Mouse (Mus musculus): ENCODE data around the gene Spesp1.

Spesp1 gene

GRCm38 (mm10) chr9:62245612-62246379 lies 36.2 kb downstream of the Spesp1 start:
- DNase-seq (ENCODE audit: low spot score), result peak; percentile 21

- DNase-seq (ENCODE audit: low spot score), result no peak
Observed at GRCm38 (mm10) chr9:62244612-62245010, 37.4 kb downstream of the Spesp1 start.

DNA sequence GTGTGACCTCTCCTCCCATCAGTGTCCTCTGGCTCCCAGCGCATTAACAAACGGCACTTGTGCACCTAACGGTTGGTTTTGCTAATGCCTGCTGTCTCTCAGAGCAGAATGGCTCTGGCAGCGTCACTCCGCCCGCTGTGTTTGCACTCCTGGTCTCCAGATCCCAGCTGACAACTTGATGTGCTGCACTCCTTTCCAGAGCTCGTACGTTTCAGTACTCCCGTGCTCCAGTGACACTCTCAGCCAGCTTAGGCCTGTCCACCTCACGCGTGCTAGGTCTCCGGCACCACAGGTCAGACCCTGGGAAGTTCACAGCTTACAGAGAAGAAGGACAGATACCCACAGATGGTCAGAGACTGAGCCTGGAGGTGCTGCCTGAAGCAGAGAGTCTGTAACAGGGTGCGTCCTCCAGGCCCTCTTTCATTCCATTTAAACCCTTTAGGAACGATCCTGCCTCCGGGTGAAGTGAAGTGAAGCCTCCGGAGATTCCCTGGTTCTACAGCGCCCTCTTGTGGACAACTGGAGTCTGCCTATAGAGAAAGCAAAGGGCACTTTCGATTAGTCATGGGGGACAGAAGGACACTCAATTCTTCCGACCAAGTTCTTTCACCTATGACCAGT lies 37.9 kb downstream of the Spesp1 start:
- DNase-seq (ENCODE audit: low spot score), result peak; percentile 90

DNA sequence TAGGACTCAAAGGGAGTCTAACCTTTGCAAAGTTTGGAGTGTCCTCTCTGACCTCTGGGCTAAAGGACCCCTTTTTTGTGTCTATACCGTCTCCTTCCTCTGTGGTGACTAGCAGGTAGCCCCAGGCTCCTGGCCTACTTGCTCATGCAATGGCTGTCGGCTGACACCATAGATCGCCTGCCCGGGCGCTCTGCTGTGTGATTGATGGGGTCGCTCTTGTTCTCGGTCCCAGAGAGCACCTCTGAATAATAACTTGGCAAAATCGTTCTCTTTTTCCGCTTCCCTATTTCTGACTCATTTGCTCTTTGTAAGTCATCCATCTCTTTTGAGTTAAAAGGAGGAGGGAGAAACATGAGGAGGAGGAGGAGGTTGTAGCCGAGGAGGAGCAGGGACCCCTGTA lies 42.0 kb downstream of the Spesp1 start:
- no peak for DNase-seq (ENCODE audit: low spot score)

GRCm38 (mm10) chr9:62237381-62237980 lies 44.5 kb downstream of the Spesp1 start:
- DNase-seq (ENCODE audit: low spot score), result no peak

- no peak for DNase-seq (ENCODE audit: low spot score)
Observed at GRCm38 (mm10) chr9:62235501-62235900, 46.5 kb downstream of the Spesp1 start.

DNA sequence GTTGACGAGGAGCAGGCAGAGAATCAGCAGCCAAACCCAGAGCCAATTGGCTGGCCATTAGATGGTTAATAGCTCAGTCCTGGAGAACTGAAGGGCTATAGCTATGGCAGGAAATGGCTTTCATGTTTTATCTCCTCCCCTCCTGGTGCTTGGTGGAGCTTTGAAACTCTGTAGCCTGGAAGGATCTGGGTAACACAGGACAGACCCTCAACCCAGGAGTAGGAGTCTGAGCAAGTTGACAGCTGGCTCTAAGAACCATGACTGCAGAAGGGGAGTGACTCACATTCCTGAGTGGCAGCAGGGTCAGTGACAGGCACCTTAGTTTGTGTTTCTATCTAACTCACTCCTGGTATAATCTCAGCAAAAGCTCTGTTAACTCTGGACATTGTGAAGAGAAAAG lies 49.4 kb downstream of the Spesp1 start:
- DNase-seq (ENCODE audit: low spot score), result no peak

- DNase-seq (ENCODE audit: low spot score), result no peak
Observed at GRCm38 (mm10) chr9:62231046-62231445, 51.0 kb downstream of the Spesp1 start.

DNA sequence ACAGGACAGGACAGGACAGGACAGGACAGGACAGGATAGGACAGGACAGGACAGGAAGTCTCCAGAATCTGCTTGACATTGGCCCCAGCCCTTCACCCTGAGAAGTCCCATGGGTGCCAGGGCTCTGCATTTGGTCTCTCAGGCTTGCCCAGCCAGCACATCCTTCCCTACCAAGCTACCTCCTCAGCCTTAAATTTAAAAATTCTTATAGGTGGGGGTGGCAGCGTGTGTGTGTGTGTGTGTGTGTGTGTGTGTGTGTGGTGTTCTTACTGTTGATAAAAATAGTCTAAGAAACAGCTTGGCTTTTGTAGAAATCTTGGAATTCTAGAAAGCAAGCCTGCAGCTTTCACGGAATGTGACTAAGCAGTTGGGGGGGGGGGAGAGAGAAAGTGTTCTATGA lies 52.0 kb downstream of the Spesp1 start:
- DNase-seq (ENCODE audit: low spot score), result no peak

DNA sequence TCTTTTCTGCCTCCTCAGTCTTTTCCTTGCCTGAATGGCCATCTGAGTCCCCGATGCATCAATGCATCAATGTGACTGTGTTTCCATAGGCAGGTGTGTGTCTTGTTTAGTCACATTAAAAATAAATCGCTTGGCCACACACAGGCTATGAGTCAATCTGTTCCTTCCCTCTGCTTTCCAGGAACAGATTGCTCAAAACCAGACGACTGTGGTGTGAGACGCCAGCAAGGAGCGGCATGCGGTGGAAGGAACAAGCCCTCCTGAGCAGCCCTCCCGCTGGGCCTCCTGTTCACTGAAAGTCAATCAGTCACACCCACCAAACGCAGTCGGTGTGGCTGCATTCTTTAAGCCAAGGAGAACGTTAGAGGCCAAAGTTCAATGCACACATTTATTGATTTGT lies 59.5 kb downstream of the Spesp1 start:
- DNase-seq (ENCODE audit: low spot score), result no peak

DNA sequence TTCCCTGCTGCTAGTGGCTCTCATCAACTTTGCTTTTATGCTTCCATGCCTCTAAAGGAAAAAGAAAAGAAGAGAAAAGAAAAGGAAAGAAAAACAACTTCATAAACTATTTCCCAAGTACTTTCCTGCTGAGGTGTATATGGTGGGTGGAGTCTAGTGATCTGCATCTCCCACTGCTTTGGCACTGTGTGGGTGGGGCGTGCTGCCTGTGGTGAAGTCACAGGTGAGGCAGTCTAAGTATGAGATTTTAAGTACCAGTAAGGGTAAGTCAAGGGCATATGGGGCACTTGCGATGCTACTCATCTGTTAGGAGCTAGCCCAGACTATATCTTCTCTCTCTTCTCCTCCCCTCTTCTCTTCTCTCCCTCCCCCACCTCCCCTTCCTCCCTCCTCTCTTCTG lies 60.0 kb downstream of the Spesp1 start:
- DNase-seq (ENCODE audit: low spot score), result no peak

Data from MN1 (cell line).